Mouse (Mus musculus) stomach, postnatal 0 days (tissue): ENCODE results near the gene Bach2.

ENCODE experiments used
- CTCF ChIP-seq: IDR thresholded peaks from 2 replicates; pipeline ENCODE4 v1.5.1; 2016; ENCODE audit warnings: antibody characterized with exemption, low read depth, mild to moderate bottlenecking, moderate library complexity
- EP300 ChIP-seq: optimal IDR thresholded peaks from 2 replicates; pipeline ENCODE3; 2016; ENCODE audit warnings: antibody characterized with exemption

DNA sequence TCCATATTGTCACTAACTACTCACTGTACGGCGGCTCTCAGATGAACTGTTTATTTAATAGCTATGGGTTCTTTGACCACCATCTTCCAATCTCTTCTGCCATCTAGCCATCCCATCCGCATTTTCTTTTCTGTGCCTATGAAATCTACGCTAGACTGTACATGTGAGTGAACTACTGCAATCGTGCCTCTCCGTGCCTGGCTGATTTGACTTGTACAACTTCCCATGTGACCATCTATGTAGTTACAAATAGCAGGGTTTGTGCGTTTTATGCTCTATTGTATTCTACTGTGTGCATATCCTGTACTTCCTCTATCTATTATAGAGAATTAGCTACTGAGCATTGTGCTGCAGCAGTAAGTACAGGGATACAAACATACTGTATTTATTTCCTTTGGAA, 316.9 kb downstream of the Bach2 start:
- no peak for TF ChIP-seq EP300
- TF ChIP-seq CTCF, result no peak
